22 mouse cellular contexts compared by ENCODE assay signal in genomic region chr13:73236461-73236860, GRCm38 (mm10). TPM values are rescaled to one million over a fixed set of nuclear protein-coding genes. Genes with fewer than 3 reads are reported as not detected.
DNase-seq lines count a peak whose midpoint lies in the region; ATAC-seq and TF ChIP-seq lines count a peak whose summit lies in the region.
"Had no signal": no experiment of that assay in that cellular context is flagged by ENCODE, and none has a peak within 500 bp of the region (broad histone marks: within the 10 kb centered on the region; RNA-seq: fewer than 3 reads in every experiment).

No protein-coding gene starts in this region.

- ATAC-seq in midbrain, embryonic 14.5 days (ENCODE audit: low FRiP score, low TSS enrichment) = no peak; the same call in 1 of the 2 replicates
- ATAC-seq in midbrain, postnatal 0 days (ENCODE audit: low FRiP score) = no peak
- ATAC-seq: activated CD4-positive, CD25-positive, alpha-beta regulatory T cell, adult 4 months; forebrain, embryonic 13.5 days; forebrain, embryonic 16.5 days had no signal

- H3K9ac ChIP-seq in midbrain, embryonic 14.5 days (replicated peaks; ENCODE audit: low read length) = no peak overlapping the region
- H3K9ac ChIP-seq in midbrain, postnatal 0 days (replicated peaks; ENCODE audit: low read length, poor library complexity, severe bottlenecking) = no peak overlapping the region
- H3K9ac ChIP-seq: forebrain, embryonic 13.5 days; hindbrain, embryonic 15.5 days had no signal

- peak; percentile 59 for DNase-seq in heart, embryonic 10.5 days (ENCODE audit: low spot score)
- DNase-seq in heart, postnatal 36 days = no peak
- DNase-seq in midbrain, embryonic 14.5 days = peak; percentile 71
- no peak for DNase-seq in midbrain, postnatal 0 days (ENCODE audit: low spot score)
- peak; percentile 28 for DNase-seq in testis, postnatal 10 days (ENCODE audit: low spot score)
- no peak for DNase-seq in testis, postnatal 14 days (ENCODE audit: low spot score)
- DNase-seq: adrenal gland, adult 8-10 months; adrenal gland, postnatal 25 days; cerebellum, adult 18-20 months; cerebellum, adult 9-10 months; cerebellum, postnatal 14 days; gastrocnemius, postnatal 10 days; gastrocnemius, postnatal 36 days; heart, adult 2 months had no signal

- no peak overlapping the region for H3K4me2 ChIP-seq in midbrain, embryonic 14.5 days (ENCODE audit: low read length)
- H3K4me2 ChIP-seq in midbrain, postnatal 0 days (ENCODE audit: low read depth, low read length, poor library complexity, severe bottlenecking) = no peak overlapping the region
- H3K4me2 ChIP-seq: forebrain, embryonic 13.5 days; heart, embryonic 11.5 days; hindbrain, embryonic 15.5 days had no signal

- H3K4me1 ChIP-seq in heart, embryonic 10.5 days = no peaks in the 10 kb centered on the region
- peaks cover 11% of the 10 kb centered on the region; the same call in 1 of the 2 replicates for H3K4me1 ChIP-seq in midbrain, embryonic 14.5 days (ENCODE audit: control insufficient read depth, insufficient read depth, low read length)
- H3K4me1 ChIP-seq in midbrain, postnatal 0 days (ENCODE audit: insufficient read depth, low read length) = no peaks in the 10 kb centered on the region
- H3K4me1 ChIP-seq: forebrain, embryonic 13.5 days; hindbrain, embryonic 15.5 days had no signal

- WGBS in heart, embryonic 10.5 days = 54% methylated on average over 8 of the region's 8 CpGs
- 39% methylated on average over 8 of the region's 8 CpGs for WGBS in midbrain, embryonic 14.5 days
- WGBS in midbrain, postnatal 0 days = 22% methylated on average over 8 of the region's 8 CpGs

- H3K4me3 ChIP-seq in heart, embryonic 10.5 days = no peak overlapping the region
- H3K4me3 ChIP-seq in midbrain, embryonic 14.5 days (replicated peaks; ENCODE audit: low read depth, low read length) = no peak overlapping the region
- no peak overlapping the region for H3K4me3 ChIP-seq in midbrain, postnatal 0 days (ENCODE audit: low read depth, low read length)
- H3K4me3 ChIP-seq: forebrain, embryonic 10.5 days; forebrain, embryonic 13.5 days; heart, adult 2 months; hindbrain, embryonic 15.5 days had no signal

- no peaks in the 10 kb centered on the region for H3K27me3 ChIP-seq in heart, embryonic 10.5 days (ENCODE audit: insufficient read depth, poor library complexity, severe bottlenecking)
- H3K27me3 ChIP-seq in midbrain, embryonic 14.5 days (ENCODE audit: control insufficient read depth, insufficient read depth, low read length) = no peaks in the 10 kb centered on the region
- no peaks in the 10 kb centered on the region for H3K27me3 ChIP-seq in midbrain, postnatal 0 days (ENCODE audit: insufficient read depth, low read length)
- H3K27me3 ChIP-seq: forebrain, embryonic 13.5 days; hindbrain, embryonic 15.5 days had no signal

- intact Hi-C loops in heart, postnatal 36 days (cut with DNase I) = no loop called here

- H3K36me3 ChIP-seq in heart, embryonic 10.5 days = no peaks in the 10 kb centered on the region
- H3K36me3 ChIP-seq in midbrain, embryonic 14.5 days (ENCODE audit: control insufficient read depth, insufficient read depth, low read length) = no peaks in the 10 kb centered on the region
- H3K36me3 ChIP-seq in midbrain, postnatal 0 days (ENCODE audit: insufficient read depth, low read length) = no peaks in the 10 kb centered on the region
- H3K36me3 ChIP-seq: forebrain, embryonic 10.5 days; hindbrain, embryonic 15.5 days had no signal

- no peak for TF ChIP-seq CTCF in midbrain, postnatal 0 days (IDR thresholded peaks at IDR 0.05)

- no peaks in the 10 kb centered on the region for H3K9me3 ChIP-seq in heart, embryonic 10.5 days
- H3K9me3 ChIP-seq in midbrain, embryonic 14.5 days (ENCODE audit: control insufficient read depth, low read length) = no peaks in the 10 kb centered on the region
- H3K9me3 ChIP-seq in midbrain, postnatal 0 days (ENCODE audit: low read length) = no peaks in the 10 kb centered on the region
- H3K9me3 ChIP-seq: forebrain, embryonic 10.5 days; forebrain, embryonic 13.5 days; hindbrain, embryonic 15.5 days had no signal

- no peak overlapping the region for H3K27ac ChIP-seq in heart, embryonic 10.5 days
- no peak overlapping the region for H3K27ac ChIP-seq in midbrain, embryonic 14.5 days (replicated peaks; ENCODE audit: low read depth, low read length)
- H3K27ac ChIP-seq in midbrain, postnatal 0 days (ENCODE audit: low read depth, low read length) = no peak overlapping the region
- H3K27ac ChIP-seq: forebrain, embryonic 10.5 days; forebrain, embryonic 13.5 days; heart, adult 2 months; hindbrain, embryonic 15.5 days had no signal

RNA-seq across cellular contexts. Expression of gene Irx4, which starts 23.8 kb away (rescaled TPM):
- polyA plus RNA-seq in heart, embryonic 10.5 days (2016; fragmentation: Nextera tagmentation; extraction: Ambion mirVana) = 39.4 and 78.4 TPM in 2 replicates
- 10 to 100 TPM; 20.8 to 31.9 TPM for total RNA-seq in heart, postnatal 36 days (2021)
- polyA plus RNA-seq in midbrain, embryonic 14.5 days (2014; fragmentation: Nextera tagmentation; extraction: Ambion mirVana) = 2.3 and 3.0 TPM in 2 replicates
- total RNA-seq in midbrain, postnatal 0 days (2014; rRNA removed) = 2.8 and 2.9 TPM in 2 replicates
- polyA plus RNA-seq in midbrain, postnatal 0 days (2015; fragmentation: Nextera tagmentation; extraction: Ambion mirVana) = 0.63 and 1.0 TPM in 2 replicates
- total RNA-seq: adrenal gland, postnatal 25 days; gastrocnemius, adult 18-20 months; gastrocnemius, postnatal 10 days; gastrocnemius, postnatal 36 days; granulocyte monocyte progenitor cell, adult 5-6 weeks had no signal
- polyA plus RNA-seq: activated CD4-positive, CD25-positive, alpha-beta regulatory T cell, adult 4 months; forebrain, embryonic 13.5 days; forebrain, embryonic 16.5 days had no signal

Comparison
In these comparisons a context has a peak if more than half of its experiments do, and no peak if none do; other contexts are left out.
1. DNase-seq: peak in heart, embryonic 10.5 days (single experiment), midbrain, embryonic 14.5 days (single experiment) and testis, postnatal 10 days (single experiment); none in heart, postnatal 36 days (0 of 2), midbrain, postnatal 0 days (single experiment) and testis, postnatal 14 days (single experiment).
2. RNA of gene Irx4, which starts 23.8 kb away (polyA plus RNA-seq): 39.4 to 78.4 TPM in heart, embryonic 10.5 days; 2.3 to 3.0 TPM in midbrain, embryonic 14.5 days and 0.63 to 1.0 TPM in midbrain, postnatal 0 days; every median in the first group is over 10 times any median in the second.